Mouse (Mus musculus): ENCODE data around the gene Ccdc24. TPM values are rescaled to one million over a fixed set of nuclear protein-coding genes. Genes with fewer than 3 reads are reported as not detected.

Ccdc24 gene
- polyA plus RNA-seq, 1 experiment: 1.4 TPM

- no peaks in the 10 kb centered on the region for H3K79me2 ChIP-seq (ENCODE audit: control insufficient read depth, insufficient read depth)
- H3ac ChIP-seq (ENCODE audit: control insufficient read depth, insufficient read length, low read depth): no peak overlapping the region
- no peak overlapping the region for H3K4me3 ChIP-seq (ENCODE audit: insufficient read depth, poor library complexity, severe bottlenecking)
- TF ChIP-seq CTCF (IDR thresholded peaks at IDR 0.05; ENCODE audit: control insufficient read depth, insufficient read depth, insufficient read length): no peak
- TF ChIP-seq CEBPB (IDR thresholded peaks at IDR 0.05; ENCODE audit: low read depth): no peak
- TF ChIP-seq USF1 (IDR thresholded peaks at IDR 0.05; ENCODE audit: low read depth): no peak
- TF ChIP-seq MAX (IDR thresholded peaks at IDR 0.05): no peak
- no peak for TF ChIP-seq MYOG (IDR thresholded peaks at IDR 0.05; ENCODE audit: control insufficient read depth, extremely low read depth, insufficient read length)
- no peak for TF ChIP-seq MYOD1 (IDR thresholded peaks at IDR 0.05; ENCODE audit: control insufficient read depth, insufficient read length, low read depth)
- no peak for TF ChIP-seq FOSL1 (IDR thresholded peaks at IDR 0.05; ENCODE audit: insufficient read depth, low read length, poor library complexity, severe bottlenecking)
- no peaks in the 10 kb centered on the region for H3K27me3 ChIP-seq (ENCODE audit: control insufficient read depth, insufficient read depth, insufficient read length)
- H3K36me3 ChIP-seq (ENCODE audit: control insufficient read depth, insufficient read depth): no peaks in the 10 kb centered on the region
- no peaks in the 10 kb centered on the region for H3K79me3 ChIP-seq (ENCODE audit: low read depth)
These were observed 20.0 kb downstream of the Ccdc24 start for GRCm38 (mm10) chr4:117852152-117852868.

- H3K4me3 ChIP-seq (ENCODE audit: insufficient read depth, poor library complexity, severe bottlenecking): no peak overlapping the region
- no peaks in the 10 kb centered on the region for H3K79me3 ChIP-seq (ENCODE audit: low read depth)
- no peaks in the 10 kb centered on the region for H3K27me3 ChIP-seq (ENCODE audit: control insufficient read depth, insufficient read depth, insufficient read length)
- no peak overlapping the region for H3ac ChIP-seq (ENCODE audit: control insufficient read depth, insufficient read length, low read depth)
- no peaks in the 10 kb centered on the region for H3K36me3 ChIP-seq (ENCODE audit: control insufficient read depth, insufficient read depth)
- H3K79me2 ChIP-seq (ENCODE audit: control insufficient read depth, insufficient read depth): no peaks in the 10 kb centered on the region
- TF ChIP-seq CEBPB (IDR thresholded peaks at IDR 0.05; ENCODE audit: low read depth) (no peak), MYOD1 (IDR thresholded peaks at IDR 0.05; ENCODE audit: control insufficient read depth, insufficient read length, low read depth) (no peak), FOSL1 (IDR thresholded peaks at IDR 0.05; ENCODE audit: insufficient read depth, low read length, poor library complexity, severe bottlenecking) (no peak), MAX (IDR thresholded peaks at IDR 0.05) (no peak), MYOG (IDR thresholded peaks at IDR 0.05; ENCODE audit: control insufficient read depth, extremely low read depth, insufficient read length) (no peak)
These were observed 21.5 kb downstream of the Ccdc24 start for GRCm38 (mm10) chr4:117850871-117851270.

- TF ChIP-seq CTCF (IDR thresholded peaks at IDR 0.05; ENCODE audit: control insufficient read depth, insufficient read depth, insufficient read length): no peak
- TF ChIP-seq MAX (IDR thresholded peaks at IDR 0.05): no peak
- TF ChIP-seq MYOD1 (IDR thresholded peaks at IDR 0.05; ENCODE audit: control insufficient read depth, insufficient read length, low read depth): no peak
- TF ChIP-seq FOSL1 (IDR thresholded peaks at IDR 0.05; ENCODE audit: insufficient read depth, low read length, poor library complexity, severe bottlenecking): no peak
- TF ChIP-seq USF1 (IDR thresholded peaks at IDR 0.05; ENCODE audit: low read depth): no peak
- TF ChIP-seq MYOG (IDR thresholded peaks at IDR 0.05; ENCODE audit: control insufficient read depth, extremely low read depth, insufficient read length): no peak
- TF ChIP-seq CEBPB (IDR thresholded peaks at IDR 0.05; ENCODE audit: low read depth): no peak
- no peaks in the 10 kb centered on the region for H3K27me3 ChIP-seq (ENCODE audit: control insufficient read depth, insufficient read depth, insufficient read length)
- no peak overlapping the region for H3ac ChIP-seq (ENCODE audit: control insufficient read depth, insufficient read length, low read depth)
- H3K79me2 ChIP-seq (ENCODE audit: control insufficient read depth, insufficient read depth): no peaks in the 10 kb centered on the region
- no peaks in the 10 kb centered on the region for H3K79me3 ChIP-seq (ENCODE audit: low read depth)
- H3K4me3 ChIP-seq (ENCODE audit: insufficient read depth, poor library complexity, severe bottlenecking): no peak overlapping the region
- H3K36me3 ChIP-seq (ENCODE audit: control insufficient read depth, insufficient read depth): no peaks in the 10 kb centered on the region
These were observed 22.2 kb downstream of the Ccdc24 start for GRCm38 (mm10) chr4:117850176-117850575.

GRCm38 (mm10) chr4:117849506-117849905, 22.9 kb downstream of the Ccdc24 start:
- no peaks in the 10 kb centered on the region for H3K79me2 ChIP-seq (ENCODE audit: control insufficient read depth, insufficient read depth)
- H3K27me3 ChIP-seq (ENCODE audit: control insufficient read depth, insufficient read depth, insufficient read length): no peaks in the 10 kb centered on the region
- no peak overlapping the region for H3ac ChIP-seq (ENCODE audit: control insufficient read depth, insufficient read length, low read depth)
- H3K79me3 ChIP-seq (ENCODE audit: low read depth): no peaks in the 10 kb centered on the region
- no peak for TF ChIP-seq FOSL1 (IDR thresholded peaks at IDR 0.05; ENCODE audit: insufficient read depth, low read length, poor library complexity, severe bottlenecking)
- no peak for TF ChIP-seq USF1 (IDR thresholded peaks at IDR 0.05; ENCODE audit: low read depth)
- TF ChIP-seq CEBPB (IDR thresholded peaks at IDR 0.05; ENCODE audit: low read depth): no peak
- TF ChIP-seq CTCF (IDR thresholded peaks at IDR 0.05; ENCODE audit: control insufficient read depth, insufficient read depth, insufficient read length): no peak
- TF ChIP-seq MYOD1 (IDR thresholded peaks at IDR 0.05; ENCODE audit: control insufficient read depth, insufficient read length, low read depth): no peak
- no peak for TF ChIP-seq MYOG (IDR thresholded peaks at IDR 0.05; ENCODE audit: control insufficient read depth, extremely low read depth, insufficient read length)
- no peak for TF ChIP-seq MAX (IDR thresholded peaks at IDR 0.05)
- H3K4me3 ChIP-seq (ENCODE audit: insufficient read depth, poor library complexity, severe bottlenecking): no peak overlapping the region
- H3K36me3 ChIP-seq (ENCODE audit: control insufficient read depth, insufficient read depth): no peaks in the 10 kb centered on the region

- Histone ChIP-seq H3ac (ENCODE audit: control insufficient read depth, insufficient read length, low read depth) (no peak overlapping the region), H3K4me3 (ENCODE audit: insufficient read depth, poor library complexity, severe bottlenecking) (no peak overlapping the region), H3K79me2 (ENCODE audit: control insufficient read depth, insufficient read depth) (no peaks in the 10 kb centered on the region), H3K27me3 (ENCODE audit: control insufficient read depth, insufficient read depth, insufficient read length) (no peaks in the 10 kb centered on the region), H3K79me3 (ENCODE audit: low read depth) (no peaks in the 10 kb centered on the region), H3K36me3 (ENCODE audit: control insufficient read depth, insufficient read depth) (no peaks in the 10 kb centered on the region)
- no peak for TF ChIP-seq CTCF (IDR thresholded peaks at IDR 0.05; ENCODE audit: control insufficient read depth, insufficient read depth, insufficient read length)
- TF ChIP-seq MAX (IDR thresholded peaks at IDR 0.05): no peak
- no peak for TF ChIP-seq FOSL1 (IDR thresholded peaks at IDR 0.05; ENCODE audit: insufficient read depth, low read length, poor library complexity, severe bottlenecking)
- no peak for TF ChIP-seq MYOG (IDR thresholded peaks at IDR 0.05; ENCODE audit: control insufficient read depth, extremely low read depth, insufficient read length)
- no peak for TF ChIP-seq USF1 (IDR thresholded peaks at IDR 0.05; ENCODE audit: low read depth)
These were observed 23.3 kb downstream of the Ccdc24 start for GRCm38 (mm10) chr4:117849063-117849462.

- no peaks in the 10 kb centered on the region for H3K36me3 ChIP-seq (ENCODE audit: control insufficient read depth, insufficient read depth)
- no peak overlapping the region for H3K4me3 ChIP-seq (ENCODE audit: insufficient read depth, poor library complexity, severe bottlenecking)
- TF ChIP-seq MYOD1 (IDR thresholded peaks at IDR 0.05; ENCODE audit: control insufficient read depth, insufficient read length, low read depth) (no peak), CTCF (IDR thresholded peaks at IDR 0.05; ENCODE audit: control insufficient read depth, insufficient read depth, insufficient read length) (no peak), MYOG (IDR thresholded peaks at IDR 0.05; ENCODE audit: control insufficient read depth, extremely low read depth, insufficient read length) (no peak), CEBPB (IDR thresholded peaks at IDR 0.05; ENCODE audit: low read depth) (no peak), USF1 (IDR thresholded peaks at IDR 0.05; ENCODE audit: low read depth) (no peak), MAX (IDR thresholded peaks at IDR 0.05) (no peak), FOSL1 (IDR thresholded peaks at IDR 0.05; ENCODE audit: insufficient read depth, low read length, poor library complexity, severe bottlenecking) (no peak)
- no peaks in the 10 kb centered on the region for H3K79me3 ChIP-seq (ENCODE audit: low read depth)
- H3K79me2 ChIP-seq (ENCODE audit: control insufficient read depth, insufficient read depth): no peaks in the 10 kb centered on the region
- H3K27me3 ChIP-seq (ENCODE audit: control insufficient read depth, insufficient read depth, insufficient read length): no peaks in the 10 kb centered on the region
- H3ac ChIP-seq (ENCODE audit: control insufficient read depth, insufficient read length, low read depth): no peak overlapping the region
These were observed 25.3 kb downstream of the Ccdc24 start for GRCm38 (mm10) chr4:117847011-117847410.

All from C2C12 (cell line).